Mouse (Mus musculus) stomach, postnatal 0 days (tissue): ENCODE measurements at regions not wholly inside any gene's neighbourhood (a gene's known extent, or its start where the extent isn't known, plus 50 kb on each side); places are given as distances from the start of the nearest gene placed in this dataset.

ENCODE experiments used
- ATAC-seq: fragments of 200-750 bp; cut with Nextera tagmentation; 2 replicates; pipeline ENCODE4 v1.8.0; 2017; ENCODE audit not compliant: low FRiP score, low TSS enrichment
- DNase-seq: peaks from one replicate; pipeline ENCODE4 v3.0.0-alpha.2; 2016; ENCODE audit warnings: low spot score
- H3K27ac ChIP-seq: fragments of 300-500 bp; sonication (generic); replicated peaks from 2 replicates; pipeline ENCODE4 v1.5.1; 2014; ENCODE audit warnings: mild to moderate bottlenecking, control low read depth
- H3K27me3 ChIP-seq: fragments of 300-500 bp; sonication (generic); 2 replicates; pipeline ENCODE4 v1.6.1; 2014; ENCODE audit warnings: low read length; ENCODE audit not compliant: control insufficient read depth, insufficient read depth
- H3K36me3 ChIP-seq: fragments of 300-500 bp; sonication (generic); 2 replicates; pipeline ENCODE4 v1.6.1; 2014; ENCODE audit warnings: low read length, mixed read lengths; ENCODE audit not compliant: control insufficient read depth, insufficient read depth
- H3K4me1 ChIP-seq: fragments of 300-500 bp; sonication (generic); replicated peaks from 2 replicates; pipeline ENCODE4 v1.6.1; 2014; ENCODE audit warnings: antibody characterized with exemption; ENCODE audit not compliant: control insufficient read depth, insufficient read depth
- H3K4me2 ChIP-seq: fragments of 300-500 bp; sonication (generic); replicated peaks from 2 replicates; pipeline ENCODE4 v1.6.1; 2014; ENCODE audit warnings: low read depth, mild to moderate bottlenecking, control low read depth, moderate library complexity
- H3K4me3 ChIP-seq: fragments of 300-500 bp; sonication (generic); 2 replicates; pipeline ENCODE4 v1.5.1; 2014; ENCODE audit warnings: low read depth, low read length, control low read depth
- H3K9ac ChIP-seq: fragments of 300-500 bp; sonication (generic); 2 replicates; pipeline ENCODE4 v1.6.1; 2014; ENCODE audit warnings: mild to moderate bottlenecking, low read length, control low read depth, mixed read lengths
- H3K9me3 ChIP-seq: fragments of 300-500 bp; sonication (generic); 2 replicates; pipeline ENCODE4 v1.6.1; 2016; ENCODE audit warnings: low read length; ENCODE audit not compliant: control insufficient read depth
- CTCF ChIP-seq: IDR thresholded peaks from 2 replicates; pipeline ENCODE4 v1.5.1; 2016; ENCODE audit warnings: antibody characterized with exemption, low read depth, mild to moderate bottlenecking, moderate library complexity
- EP300 ChIP-seq: optimal IDR thresholded peaks from 2 replicates; pipeline ENCODE3; 2016; ENCODE audit warnings: antibody characterized with exemption
- WGBS: fragments of 180-500 bp; shearing (Covaris S2); extraction: QIAGEN DNeasy Blood & Tissue Kit; methylation state at CpG from one replicate; pipeline ENCODE4 v1.1.7; 2014; 5-methylcytosine and 5-hydroxymethylcytosine counted together

DNA sequence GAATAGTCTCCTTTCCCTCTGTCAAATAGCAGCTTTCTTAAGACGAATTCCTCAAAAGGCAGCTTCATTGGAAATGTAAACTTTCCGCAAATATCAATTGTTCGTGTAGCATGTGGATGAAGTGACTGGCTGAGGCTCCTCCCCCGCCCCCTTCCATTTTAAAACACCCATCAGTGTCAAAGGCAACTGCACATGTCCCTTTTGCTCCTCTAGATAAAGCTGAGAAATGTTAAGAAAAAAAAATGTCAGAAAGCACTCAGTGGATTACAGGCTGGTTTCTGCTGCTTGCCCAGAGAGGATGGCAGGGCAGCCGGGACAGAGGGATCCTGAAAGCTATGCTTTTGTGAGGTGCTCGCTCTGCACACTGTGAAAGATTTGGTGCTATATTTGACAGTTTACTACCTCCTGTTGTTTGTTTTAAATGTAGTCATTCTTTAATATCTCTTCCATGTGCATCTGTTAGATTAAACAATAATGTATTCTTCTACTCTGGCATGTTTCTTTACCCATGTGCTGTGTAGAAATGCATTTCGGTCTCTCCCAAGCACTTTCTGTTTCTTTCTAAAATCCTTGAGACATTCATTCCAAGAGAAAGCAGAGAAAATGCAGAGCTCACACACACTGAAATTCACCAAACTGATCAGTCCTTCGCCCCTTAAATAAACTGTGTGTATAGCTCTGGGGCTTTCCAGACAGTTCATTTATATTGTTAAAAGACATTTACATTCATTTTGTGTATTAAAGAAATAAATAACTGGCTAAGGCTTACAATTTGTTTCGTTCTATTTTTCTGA, 263.9 kb downstream of the Meis1 start:
- H3K27me3 ChIP-seq, result no peaks in the 10 kb centered on the region
- H3K27ac ChIP-seq, result peak overlapping the region; percentile 84
- 20% methylated on average over 9 of the region's 9 CpGs for WGBS
- no peak for DNase-seq
- H3K4me2 ChIP-seq, result peak overlapping the region; percentile 48
- peak overlapping the region; percentile 15; the same call in 1 of the 2 replicates for H3K4me3 ChIP-seq
- H3K4me1 ChIP-seq, result no peaks in the 10 kb centered on the region
- ATAC-seq, result no peak
- no peaks in the 10 kb centered on the region for H3K9me3 ChIP-seq
- TF ChIP-seq CTCF (no peak), EP300 (no peak)
- H3K36me3 ChIP-seq, result no peaks in the 10 kb centered on the region
- peak overlapping the region; percentile 14 for H3K9ac ChIP-seq

DNA sequence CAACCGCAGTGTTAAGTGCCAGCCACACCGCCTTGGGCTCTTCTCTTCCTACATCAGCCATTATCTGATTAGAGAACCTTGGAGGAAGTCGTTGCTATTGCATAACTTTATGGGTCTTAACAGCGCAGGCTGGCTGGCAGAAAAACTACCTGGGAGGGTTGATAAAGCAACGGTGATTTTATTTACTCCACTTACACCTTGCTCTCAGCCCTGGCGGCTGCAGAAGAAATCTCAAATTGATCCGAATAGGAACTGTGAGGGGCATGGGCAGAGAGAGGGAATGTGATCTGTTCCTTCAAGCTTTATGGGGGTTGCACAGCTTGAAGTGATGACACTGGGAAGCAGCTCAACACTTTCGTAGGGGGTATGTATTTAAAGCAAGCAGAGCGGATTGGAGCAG, 264.9 kb downstream of the Meis1 start:
- H3K4me2 ChIP-seq, result peak overlapping the region; percentile 48

DNA sequence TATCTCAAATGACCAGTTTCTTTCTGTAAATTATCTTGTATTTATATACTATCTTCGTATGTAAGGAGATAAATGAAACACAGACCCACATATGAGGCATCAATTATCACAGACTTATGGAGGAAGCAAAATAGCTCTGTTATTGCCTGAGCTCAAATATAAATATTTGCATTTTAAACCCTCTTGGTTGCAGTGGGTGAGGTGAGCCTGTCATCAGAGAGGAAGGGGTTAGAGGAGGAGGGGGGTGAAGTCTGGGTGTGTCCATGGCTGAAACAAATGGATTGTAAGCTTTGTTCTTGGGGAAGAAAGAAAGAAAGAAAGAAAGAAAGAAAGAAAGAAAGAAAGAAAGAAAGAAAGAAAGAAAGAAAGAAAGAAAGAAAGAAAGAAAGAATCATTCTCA, 265.5 kb downstream of the Meis1 start:
- no peak overlapping the region for H3K4me3 ChIP-seq
- ATAC-seq, result no peak
- no peak overlapping the region; the same call in 1 of the 2 replicates for H3K27ac ChIP-seq
- no peaks in the 10 kb centered on the region for H3K4me1 ChIP-seq
- TF ChIP-seq CTCF, result no peak
- TF ChIP-seq EP300, result no peak
- no peak overlapping the region for H3K9ac ChIP-seq
- DNase-seq, result no peak
- WGBS, result 22% methylated on average over 1 of the region's 1 CpGs
- H3K4me2 ChIP-seq, result peak overlapping the region; percentile 48; the same call in 1 of the 2 replicates
- no peaks in the 10 kb centered on the region for H3K9me3 ChIP-seq
- H3K36me3 ChIP-seq, result no peaks in the 10 kb centered on the region
- no peaks in the 10 kb centered on the region for H3K27me3 ChIP-seq

More for the DNA sequence above, 264.9 kb downstream of the Meis1 start:
- 15% methylated on average over 9 of the region's 9 CpGs for WGBS
- Histone ChIP-seq H3K4me3 (peak overlapping the region; percentile 18), H3K36me3 (no peaks in the 10 kb centered on the region), H3K27ac (peak overlapping the region; percentile 84), H3K9me3 (no peaks in the 10 kb centered on the region), H3K9ac (peak overlapping the region; percentile 23; the same call in 1 of the 2 replicates), H3K27me3 (no peaks in the 10 kb centered on the region), H3K4me1 (no peaks in the 10 kb centered on the region)
- no peak for TF ChIP-seq EP300
- TF ChIP-seq CTCF, result no peak
- DNase-seq (peak; percentile 19), ATAC-seq (peak; percentile 54; the same call in 1 of the 2 replicates)

DNA sequence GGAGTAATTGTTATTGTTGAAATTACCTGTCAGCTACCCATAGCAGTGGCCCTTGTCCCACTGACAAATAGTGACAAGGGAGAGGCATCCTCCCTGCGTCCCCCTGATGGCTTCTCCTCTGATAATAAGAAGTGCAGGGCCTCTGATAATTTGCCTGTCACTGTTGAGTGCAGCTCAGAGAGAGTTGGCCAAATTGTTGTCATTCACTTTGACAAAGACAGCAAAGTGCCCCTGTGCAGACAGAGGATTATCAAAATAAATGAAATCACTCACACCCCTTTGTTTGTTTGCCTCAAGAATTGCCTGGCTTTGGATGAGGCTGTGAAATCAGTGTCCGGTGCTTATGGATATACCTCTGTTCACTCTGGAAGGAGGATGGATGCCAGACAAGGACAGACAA, 266.3 kb downstream of the Meis1 start:
- no peak for DNase-seq
- no peak overlapping the region for H3K9ac ChIP-seq
- ATAC-seq, result no peak
- H3K9me3 ChIP-seq, result no peaks in the 10 kb centered on the region
- WGBS, result 65% methylated on average over 2 of the region's 2 CpGs
- no peaks in the 10 kb centered on the region; the same call in 1 of the 2 replicates for H3K4me1 ChIP-seq
- H3K36me3 ChIP-seq, result no peaks in the 10 kb centered on the region
- peak overlapping the region; percentile 72 for H3K27ac ChIP-seq
- H3K4me2 ChIP-seq, result peak overlapping the region; percentile 33
- H3K4me3 ChIP-seq, result no peak overlapping the region
- TF ChIP-seq CTCF (no peak), EP300 (no peak)
- H3K27me3 ChIP-seq, result no peaks in the 10 kb centered on the region

DNA sequence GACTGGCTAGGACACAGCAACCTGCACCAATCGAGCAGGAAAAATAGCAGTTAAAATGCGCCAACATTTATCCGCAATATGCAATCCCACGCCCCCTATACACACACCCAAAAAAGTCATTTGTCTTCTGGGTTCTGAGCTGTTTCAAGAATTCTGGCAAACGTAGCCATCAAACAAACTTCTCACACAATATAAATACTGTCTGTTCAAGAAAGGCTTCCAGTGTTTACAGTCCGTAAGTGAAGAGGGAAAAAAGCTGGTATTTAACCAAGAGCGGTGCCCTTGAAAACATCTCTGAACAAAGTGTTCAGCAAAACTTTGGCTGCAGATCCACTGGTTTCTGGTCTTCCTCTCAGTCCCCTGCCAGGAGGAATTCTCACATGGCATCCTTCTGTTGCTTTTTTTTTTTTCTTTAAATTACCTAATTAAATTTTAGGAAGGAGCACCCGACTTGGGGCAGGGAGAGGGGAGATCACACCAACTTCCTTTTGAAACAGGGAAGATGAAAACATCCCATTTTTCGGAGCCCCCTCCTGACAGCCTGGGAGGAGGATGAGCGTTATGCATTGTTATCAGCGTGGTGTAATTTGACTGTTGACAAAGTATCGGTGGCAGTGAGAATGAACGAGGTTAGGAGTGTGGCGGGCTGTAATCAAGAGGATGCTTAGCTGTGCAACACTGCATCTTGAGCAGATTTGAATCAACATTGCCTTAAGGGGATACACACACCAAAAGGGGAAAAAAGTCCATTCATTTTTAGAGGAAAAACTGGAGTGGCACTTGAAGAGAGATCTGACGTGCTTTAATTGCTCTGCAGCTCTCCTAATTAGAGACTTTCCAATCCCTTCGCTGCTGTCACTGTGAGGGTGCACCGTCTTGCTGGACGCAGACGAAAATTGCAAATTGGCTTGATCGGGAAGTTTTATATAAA, 267.6 kb downstream of the Meis1 start:
- no peak for TF ChIP-seq CTCF
- peak; percentile 60 for TF ChIP-seq EP300
- no peak for DNase-seq
- Histone ChIP-seq H3K9ac (peak overlapping the region; percentile 23), H3K4me1 (peaks cover 3% of the 10 kb centered on the region; the same call in 1 of the 2 replicates), H3K9me3 (no peaks in the 10 kb centered on the region), H3K27me3 (no peaks in the 10 kb centered on the region), H3K4me2 (peak overlapping the region; percentile 54), H3K36me3 (no peaks in the 10 kb centered on the region), H3K27ac (peak overlapping the region; percentile 72), H3K4me3 (peak overlapping the region; percentile 26)
- WGBS, result 10% methylated on average over 20 of the region's 20 CpGs
- ATAC-seq, result peak; percentile 53; the same call in 1 of the 2 replicates
